Mouse (Mus musculus): ENCODE data around the gene Pcsk5.

The Pcsk5 gene

GRCm38 (mm10) chr19:17591335-17591734, 246.1 kb downstream of the Pcsk5 start:
- DNase-seq (ENCODE audit: inconsistent age in 2 of 2, low spot score in 1 of 2) = peak in 1 of 2 experiments; percentile 51

- DNase-seq (ENCODE audit: inconsistent age in 2 of 2, low spot score in 1 of 2) = no peak
Measured at GRCm38 (mm10) chr19:17590314-17590713, 247.1 kb downstream of the Pcsk5 start.

- DNase-seq (ENCODE audit: inconsistent age in 2 of 2, low spot score in 1 of 2) = no peak
Measured at GRCm38 (mm10) chr19:17577412-17577811, 260.0 kb downstream of the Pcsk5 start.

GRCm38 (mm10) chr19:17574564-17574963, 262.9 kb downstream of the Pcsk5 start:
- no peak for DNase-seq (ENCODE audit: inconsistent age in 2 of 2, low spot score in 1 of 2)

- DNase-seq (ENCODE audit: inconsistent age in 2 of 2, low spot score in 1 of 2) = no peak
Measured at GRCm38 (mm10) chr19:17572315-17572714, 265.1 kb downstream of the Pcsk5 start.

- DNase-seq (ENCODE audit: inconsistent age in 2 of 2, low spot score in 1 of 2) = no peak
Measured at GRCm38 (mm10) chr19:17570936-17571335, 266.5 kb downstream of the Pcsk5 start.

GRCm38 (mm10) chr19:17567264-17567663, 270.2 kb downstream of the Pcsk5 start:
- DNase-seq (ENCODE audit: inconsistent age in 2 of 2, low spot score in 1 of 2) = no peak

- no peak for DNase-seq (ENCODE audit: inconsistent age in 2 of 2, low spot score in 1 of 2)
Measured at GRCm38 (mm10) chr19:17566097-17566496, 271.3 kb downstream of the Pcsk5 start.

- DNase-seq (ENCODE audit: inconsistent age in 2 of 2, low spot score in 1 of 2) = no peak
Measured at GRCm38 (mm10) chr19:17558764-17559163, 278.7 kb downstream of the Pcsk5 start.

- DNase-seq (ENCODE audit: inconsistent age in 2 of 2, low spot score in 1 of 2) = no peak
Measured at GRCm38 (mm10) chr19:17555159-17555558, 282.3 kb downstream of the Pcsk5 start.

- DNase-seq (ENCODE audit: inconsistent age in 2 of 2, low spot score in 1 of 2) = no peak
Measured at GRCm38 (mm10) chr19:17554571-17554970, 282.9 kb downstream of the Pcsk5 start.

- DNase-seq (ENCODE audit: inconsistent age in 2 of 2, low spot score in 1 of 2) = no peak
Measured at GRCm38 (mm10) chr19:17553396-17554100, 283.9 kb downstream of the Pcsk5 start.

GRCm38 (mm10) chr19:17528746-17529532, 308.5 kb downstream of the Pcsk5 start:
- no peak for DNase-seq (ENCODE audit: inconsistent age in 2 of 2, low spot score in 1 of 2)

- DNase-seq (ENCODE audit: inconsistent age in 2 of 2, low spot score in 1 of 2) = no peak
Measured at GRCm38 (mm10) chr19:17525558-17525957, 311.9 kb downstream of the Pcsk5 start.

GRCm38 (mm10) chr19:17514456-17514855, 323.0 kb downstream of the Pcsk5 start:
- DNase-seq (ENCODE audit: inconsistent age in 2 of 2, low spot score in 1 of 2) = no peak

GRCm38 (mm10) chr19:17511283-17511682, 326.1 kb downstream of the Pcsk5 start:
- DNase-seq (ENCODE audit: inconsistent age in 2 of 2, low spot score in 1 of 2) = no peak

GRCm38 (mm10) chr19:17504212-17504611, 333.2 kb downstream of the Pcsk5 start:
- no peak for DNase-seq (ENCODE audit: inconsistent age in 2 of 2, low spot score in 1 of 2)

- DNase-seq (ENCODE audit: inconsistent age in 2 of 2, low spot score in 1 of 2) = peak; percentile 14 to 79
Measured at GRCm38 (mm10) chr19:17498586-17499235, 338.7 kb downstream of the Pcsk5 start.

GRCm38 (mm10) chr19:17496131-17496530, 341.3 kb downstream of the Pcsk5 start:
- DNase-seq (ENCODE audit: inconsistent age in 2 of 2, low spot score in 1 of 2) = no peak

- DNase-seq (ENCODE audit: inconsistent age in 2 of 2, low spot score in 1 of 2) = no peak
Measured at GRCm38 (mm10) chr19:17491822-17492544, 345.4 kb downstream of the Pcsk5 start.

GRCm38 (mm10) chr19:17491322-17491721, 346.1 kb downstream of the Pcsk5 start:
- no peak for DNase-seq (ENCODE audit: inconsistent age in 2 of 2, low spot score in 1 of 2)
